ENCODE assay signal across 1 mouse cellular context in the genomic region with DNA sequence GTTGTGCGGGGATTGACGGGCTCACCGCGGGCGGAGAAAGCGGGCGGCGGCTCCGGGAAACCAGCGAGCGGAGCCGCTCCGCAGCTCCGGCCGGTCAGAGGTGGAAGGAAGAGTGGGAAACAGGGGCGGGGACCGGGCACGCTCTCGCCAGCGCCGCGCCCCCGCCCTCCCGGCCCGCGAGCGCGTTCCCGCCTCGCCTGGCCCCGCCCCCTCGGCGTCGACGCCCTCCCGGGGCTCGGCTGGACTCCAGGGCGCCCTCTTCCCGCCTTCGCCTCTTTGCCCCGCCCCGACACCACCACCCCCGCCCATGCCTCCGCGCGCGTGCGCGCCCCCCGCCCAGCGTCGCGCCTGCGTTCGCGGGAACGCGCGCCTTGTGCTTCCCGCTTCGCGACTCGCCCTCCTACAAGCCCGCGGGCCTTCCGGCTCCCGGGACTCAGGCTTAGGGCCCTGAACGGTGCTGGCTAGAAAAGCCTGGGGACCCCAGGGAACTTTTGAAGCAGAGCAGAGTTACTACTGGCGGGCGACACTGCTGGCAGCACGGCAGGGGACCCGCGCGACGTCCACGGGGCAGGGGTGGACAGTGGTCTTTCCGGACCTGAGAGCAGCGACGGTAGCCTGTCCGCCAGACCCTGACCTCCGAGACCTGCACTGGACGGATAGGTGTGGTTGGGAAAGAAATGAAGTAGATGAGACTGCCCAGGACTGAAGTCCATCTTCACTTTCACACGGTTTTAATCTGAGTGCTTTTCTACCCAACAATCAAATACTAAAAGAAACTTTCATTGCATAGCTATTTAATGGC.
TF ChIP-seq lines count a peak whose summit lies in the region.

A gene (minus strand): TSS at position 190 of the 802 bp plus-strand sequence.

TF ChIP-seq in CH12.LX, 34 proteins besides CTCF, POLR2A, EP300 and RAD21 (continued from another document):
- 0 out of 2 replicates have a peak, but pooled peaks have one; percentile 23 for TF ChIP-seq IRF4 (IDR thresholded peaks at IDR 0.05; ENCODE audit: low read depth, low read length)
- peak; percentile 84 for TF ChIP-seq NELFE (IDR thresholded peaks at IDR 0.05; ENCODE audit: low read depth, low read length)
- TF ChIP-seq RCOR1 (conservative IDR thresholded peaks at IDR 0.05; ENCODE audit: low read depth, low read length) = no peak; the same call in 1 of the 2 replicates
